Mouse (Mus musculus) heart, postnatal 10 days (tissue): Measurements from ENCODE around the gene Vmn2r73. TPM values are rescaled to one million over a fixed set of nuclear protein-coding genes. Genes with fewer than 3 reads are reported as not detected.
"Not testable (repeated sequence)": the region's sequence is repeated elsewhere in the genome, so short reads cannot be mapped to it uniquely, and the experiment has no call there.

Source experiments
- DNase-seq, 2 experiments: peaks; one replicate each; pipeline ENCODE4 v3.0.0; 2021
- intact Hi-C: fragments of 180-260 bp; cut with DNase I; formaldehyde crosslinking; loops from one replicate; pipeline ENCODE4 v1.15.1; 2025
- total RNA-seq, 2 experiments: library from RNA; stranded (reverse); gene quantifications; 2 replicates each; pipeline ENCODE4 v1.2.3; 2021

The Vmn2r73 gene
- not detected for total RNA-seq

GRCm38 (mm10) chr7:85876166-85876565, at the start of gene Vmn2r73:
Gene Vmn2r73, minus strand, starts transcription at chr7:85876266.
- intact Hi-C loops = no loop called here
- DNase-seq = no peak

GRCm38 (mm10) chr7:85840090-85840948, 35.7 kb downstream of the Vmn2r73 start:
- intact Hi-C loops = no loop called here
- no peak for DNase-seq

GRCm38 (mm10) chr7:85818092-85818491, 58.0 kb downstream of the Vmn2r73 start:
- DNase-seq, intact Hi-C loops: not testable (repeated sequence)

Other genes starting within 250 kb of the Vmn2r73 start
- not detected for gene Vmn2r72, start 121.2 kb downstream of the Vmn2r73 start, total RNA-seq
- gene Vmn2r74, start 85.4 kb upstream of the Vmn2r73 start, total RNA-seq = not detected